Mouse (Mus musculus): ENCODE measurements around the gene Gm28308. TPM values are rescaled to one million over a fixed set of nuclear protein-coding genes. Genes with fewer than 3 reads are reported as not detected.

Gm28308 gene
- total and polyA plus RNA-seq, 3 experiments = not detected

GRCm38 (mm10) chr6:52171331-52171730 is 41.8 kb downstream of the Gm28308 start:
- Histone ChIP-seq H3K27me3 (ENCODE audit: control insufficient read depth in 1 of 2, insufficient read depth in 2 of 2, low read length in 2 of 2) (no peaks in the 10 kb centered on the region), H3K27ac (ENCODE audit: control insufficient read depth, low read depth, low read length) (no peak overlapping the region), H3K36me3 (ENCODE audit: control insufficient read depth in 1 of 2, insufficient read depth in 2 of 2, low read length in 2 of 2) (no peaks in the 10 kb centered on the region), H3K4me3 (ENCODE audit: control insufficient read depth in 1 of 2, insufficient read depth in 1 of 2, low read depth in 2 of 2, low read length in 2 of 2) (no peak overlapping the region), H3K9me3 (replicated peaks; ENCODE audit: insufficient read depth, low read length) (no peaks in the 10 kb centered on the region), H3K79me2 (ENCODE audit: control insufficient read depth, insufficient read depth, low read length, poor library complexity) (no peaks in the 10 kb centered on the region), H3K4me1 (ENCODE audit: control insufficient read depth in 1 of 2, insufficient read depth in 2 of 2, low read length in 2 of 2) (no peaks in the 10 kb centered on the region), H3K9ac (ENCODE audit: control insufficient read depth, low read depth, low read length, poor library complexity, severe bottlenecking) (no peak overlapping the region)
- no peak for DNase-seq (ENCODE audit: low read depth, low spot score)
- no peak for TF ChIP-seq SIN3A (IDR thresholded peaks at IDR 0.05; ENCODE audit: low read length)
- TF ChIP-seq SMC3 (IDR thresholded peaks at IDR 0.05; ENCODE audit: low read depth, low read length) = no peak
- no peak for TF ChIP-seq USF2 (IDR thresholded peaks at IDR 0.05; ENCODE audit: borderline replicate concordance in 1 of 2, insufficient read depth in 1 of 2, low read depth in 1 of 2, low read length in 2 of 2)
- no peak for TF ChIP-seq POLR2A (IDR thresholded peaks at IDR 0.05; ENCODE audit: control insufficient read depth in 1 of 2, insufficient read depth in 1 of 2, low read depth in 1 of 2, low read length in 2 of 2, poor library complexity in 1 of 2)
- TF ChIP-seq MAX (IDR thresholded peaks at IDR 0.05; ENCODE audit: low read length) = no peak
- TF ChIP-seq UBTF (IDR thresholded peaks at IDR 0.05; ENCODE audit: borderline replicate concordance, insufficient read depth, low read depth, low read length) = no peak
- no peak for TF ChIP-seq ZNF384 (IDR thresholded peaks at IDR 0.05; ENCODE audit: low read depth, low read length)
- no peak for TF ChIP-seq CHD2 (IDR thresholded peaks at IDR 0.05; ENCODE audit: low read length)
- TF ChIP-seq MAFK (IDR thresholded peaks at IDR 0.05; ENCODE audit: borderline replicate concordance, low read depth, low read length) = no peak
- no peak for TF ChIP-seq NRF1 (IDR thresholded peaks at IDR 0.05; ENCODE audit: insufficient read depth, low read depth, low read length, poor library complexity, severe bottlenecking)
- TF ChIP-seq E2F4 (IDR thresholded peaks at IDR 0.05; ENCODE audit: borderline replicate concordance, low read depth, low read length) = no peak
- no peak for TF ChIP-seq GATA1 (IDR thresholded peaks at IDR 0.05; ENCODE audit: low read depth, low read length)
- no peak for TF ChIP-seq KAT2A (conservative IDR thresholded peaks at IDR 0.05; ENCODE audit: low read depth, low read length)
- no peak for TF ChIP-seq MYB (IDR thresholded peaks at IDR 0.05; ENCODE audit: low read depth, low read length)

DNA sequence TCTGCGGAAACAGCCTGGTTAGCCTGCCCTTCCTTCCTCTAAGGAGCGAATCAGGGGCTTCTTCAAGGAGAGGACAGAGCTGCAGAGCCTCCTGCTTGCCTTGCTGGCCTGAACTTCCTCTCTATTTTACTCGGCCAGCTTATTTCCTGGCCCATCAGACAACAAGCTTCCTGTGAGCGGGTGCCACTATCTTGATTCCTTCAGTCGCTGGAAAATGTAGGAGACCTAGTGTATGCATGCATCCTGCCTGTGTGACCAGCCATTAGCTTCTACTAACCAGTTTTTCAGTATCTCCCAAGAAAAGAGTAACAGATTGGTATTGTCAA is 42.3 kb downstream of the Gm28308 start:
- Histone ChIP-seq H3K36me3 (ENCODE audit: control insufficient read depth in 1 of 2, insufficient read depth in 2 of 2, low read length in 2 of 2) (no peaks in the 10 kb centered on the region), H3K4me1 (ENCODE audit: control insufficient read depth in 1 of 2, insufficient read depth in 2 of 2, low read length in 2 of 2) (no peaks in the 10 kb centered on the region), H3K27me3 (ENCODE audit: control insufficient read depth in 1 of 2, insufficient read depth in 2 of 2, low read length in 2 of 2) (no peaks in the 10 kb centered on the region), H3K79me2 (ENCODE audit: control insufficient read depth, insufficient read depth, low read length, poor library complexity) (no peaks in the 10 kb centered on the region), H3K4me3 (ENCODE audit: control insufficient read depth in 1 of 2, insufficient read depth in 1 of 2, low read depth in 2 of 2, low read length in 2 of 2) (no peak overlapping the region), H3K9ac (ENCODE audit: control insufficient read depth, low read depth, low read length, poor library complexity, severe bottlenecking) (no peak overlapping the region), H3K9me3 (replicated peaks; ENCODE audit: insufficient read depth, low read length) (no peaks in the 10 kb centered on the region), H3K27ac (ENCODE audit: control insufficient read depth, low read depth, low read length) (no peak overlapping the region)
- no peak for DNase-seq (ENCODE audit: low read depth, low spot score)
- TF ChIP-seq MYB (IDR thresholded peaks at IDR 0.05; ENCODE audit: low read depth, low read length) (no peak), MAX (IDR thresholded peaks at IDR 0.05; ENCODE audit: low read length) (no peak), MXI1 (IDR thresholded peaks at IDR 0.05; ENCODE audit: low read depth, low read length) (no peak), BHLHE40 (IDR thresholded peaks at IDR 0.05; ENCODE audit: borderline replicate concordance, low read depth, low read length) (no peak), USF1 (IDR thresholded peaks at IDR 0.05; ENCODE audit: low read depth, low read length) (no peak), RAD21 (IDR thresholded peaks at IDR 0.05; ENCODE audit: low read depth, low read length) (no peak), MEF2A (IDR thresholded peaks at IDR 0.05; ENCODE audit: extremely low read depth, insufficient replicate concordance, low read depth, low read length, poor library complexity, severe bottlenecking) (no peak), NRF1 (IDR thresholded peaks at IDR 0.05; ENCODE audit: insufficient read depth, low read depth, low read length, poor library complexity, severe bottlenecking) (no peak), UBTF (IDR thresholded peaks at IDR 0.05; ENCODE audit: borderline replicate concordance, insufficient read depth, low read depth, low read length) (no peak), CHD1 (IDR thresholded peaks at IDR 0.05; ENCODE audit: low read depth, low read length) (no peak), CTCF (IDR thresholded peaks at IDR 0.05 in 2 of 3, conservative IDR thresholded peaks at IDR 0.05 in 1 of 3; ENCODE audit: control insufficient read depth in 1 of 3, insufficient read depth in 1 of 3, low read depth in 2 of 3, low read length in 3 of 3, poor library complexity in 1 of 3, severe bottlenecking in 1 of 3) (no peak), GABPA (IDR thresholded peaks at IDR 0.05; ENCODE audit: low read depth, low read length) (no peak)
